Mouse (Mus musculus) ovary, postnatal 14 days (tissue): Measurements from ENCODE around the gene Kpna7.
A peak's percentile ranks its signal among the peaks of the same experiment; 100 is the strongest.
"Not testable (repeated sequence)": the region's sequence is repeated elsewhere in the genome, so short reads cannot be mapped to it uniquely, and the experiment has no call there.

Source experiments
- DNase-seq: peaks from one replicate; pipeline ENCODE4 v3.0.0; 2022; ENCODE audit warnings: low spot score

Gene Kpna7

DNA sequence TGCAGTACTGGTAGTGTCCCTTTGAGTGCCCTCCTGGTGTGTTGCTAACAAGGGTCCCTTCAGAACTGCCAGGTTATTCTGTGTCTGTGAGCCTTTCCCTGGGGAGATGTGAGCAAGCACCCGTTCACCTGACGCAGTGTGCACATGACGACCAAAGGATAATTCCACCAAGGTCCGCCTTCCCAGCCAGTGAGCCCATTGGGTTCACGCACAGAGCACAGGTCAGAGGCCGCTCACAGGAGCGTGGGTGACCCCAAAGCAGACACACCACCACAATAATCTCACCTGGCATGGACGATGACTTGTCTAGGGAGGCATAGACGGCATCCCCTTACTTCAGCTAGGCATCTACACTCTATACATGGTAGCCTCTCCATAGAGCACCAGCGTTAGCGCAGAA lies 17.6 kb upstream of the Kpna7 start:
- DNase-seq: not testable (repeated sequence)

DNA sequence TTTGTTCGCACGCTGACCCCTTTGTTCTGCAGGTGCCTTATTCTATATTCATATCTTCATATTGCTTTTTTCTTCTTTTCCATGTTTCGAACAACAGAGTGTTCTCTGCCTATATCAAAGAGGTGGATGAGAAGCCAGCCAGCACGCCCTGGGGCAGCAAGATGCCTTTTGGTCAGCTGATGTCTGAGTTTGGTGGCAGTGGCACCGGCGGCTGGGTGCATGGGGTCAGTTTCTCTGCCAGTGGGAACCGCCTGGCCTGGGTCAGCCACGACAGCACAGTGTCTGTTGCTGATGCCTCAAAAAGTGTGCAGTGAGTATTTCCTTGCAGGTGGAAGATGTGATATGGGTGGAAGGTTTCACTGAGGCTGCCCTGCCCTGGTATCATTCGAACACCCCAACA lies 17.1 kb upstream of the Kpna7 start:
- no peak for DNase-seq

DNA sequence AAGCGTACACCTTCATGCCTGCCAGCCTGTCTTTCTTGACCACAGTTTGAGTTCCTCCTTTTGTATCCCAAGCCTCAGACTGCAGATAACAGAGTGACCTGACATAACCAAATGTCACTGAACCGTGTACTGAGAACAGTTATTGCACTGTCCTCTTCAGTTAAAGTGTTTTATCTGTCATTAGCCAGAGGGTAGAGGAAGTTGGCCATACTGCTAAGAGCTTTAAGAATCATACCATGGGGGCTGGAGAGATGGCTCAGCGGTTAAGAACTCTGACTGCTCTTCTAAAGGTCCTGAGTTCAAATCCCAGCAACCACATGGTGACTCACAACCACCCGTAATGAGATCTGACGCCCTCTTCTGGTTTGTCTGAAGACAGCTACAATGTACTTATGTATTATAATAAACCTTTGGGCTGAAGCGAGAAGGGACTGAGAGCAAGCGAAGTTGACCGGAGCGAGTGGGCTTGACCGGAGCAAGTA lies 14.6 kb upstream of the Kpna7 start:
- no peak for DNase-seq

DNA sequence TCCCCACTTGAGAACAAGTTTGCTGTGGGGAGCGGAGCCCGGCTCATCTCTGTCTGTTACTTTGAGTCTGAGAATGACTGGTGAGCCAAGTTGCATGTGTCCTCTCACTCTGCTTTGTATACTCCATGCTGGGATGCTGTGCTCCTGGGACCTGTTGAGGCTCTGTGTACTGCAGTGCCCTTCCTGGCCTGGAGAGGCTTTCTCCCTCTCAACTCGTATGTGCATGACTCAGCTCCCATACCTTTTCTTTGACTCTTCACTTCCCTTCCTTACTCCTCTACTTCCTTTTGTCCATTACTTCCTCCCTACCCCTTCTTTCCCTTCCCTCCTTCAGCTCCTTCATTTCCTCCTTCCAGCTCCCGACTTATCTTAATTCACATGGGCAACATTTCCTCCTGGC lies 12.4 kb upstream of the Kpna7 start:
- no peak for DNase-seq

DNA sequence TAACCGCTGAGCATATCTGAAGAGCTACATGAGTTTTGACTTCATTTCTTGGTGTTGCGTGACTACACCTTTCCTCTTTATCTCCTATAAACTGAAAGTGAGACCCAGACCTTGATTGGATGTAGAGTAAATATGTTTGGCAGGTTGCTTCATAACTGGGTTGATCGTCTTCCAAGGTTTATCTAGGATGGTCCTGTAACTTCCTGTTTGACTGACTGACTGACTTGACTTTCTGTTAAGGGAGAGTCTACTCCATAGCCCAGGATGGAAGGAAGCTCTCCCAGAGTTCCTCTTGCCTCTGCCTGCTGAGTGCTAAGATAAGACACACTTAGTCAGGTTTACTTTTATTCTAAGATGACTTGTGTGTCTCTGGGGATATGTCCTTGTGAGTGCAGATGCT lies 6.0 kb upstream of the Kpna7 start:
- DNase-seq: no peak

DNA sequence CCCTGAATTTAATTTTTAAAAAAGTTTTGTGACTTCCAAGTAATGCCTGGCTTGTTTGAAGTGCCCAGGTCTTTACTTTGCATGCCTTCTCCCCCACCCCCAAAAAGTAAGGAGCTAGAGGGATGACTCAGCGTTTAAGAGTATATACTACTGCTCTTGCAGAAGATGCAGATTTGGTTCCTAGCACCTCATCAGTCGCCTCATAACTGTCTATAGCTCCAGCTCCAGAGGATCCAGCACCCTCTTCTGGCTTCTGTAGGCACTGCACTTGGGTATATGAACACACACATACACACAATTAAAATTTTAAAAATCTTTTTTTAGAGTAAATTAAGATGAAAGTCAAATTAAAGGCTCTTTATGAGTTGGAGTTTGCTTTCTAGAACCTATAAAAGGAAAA lies 4.4 kb upstream of the Kpna7 start:
- no peak for DNase-seq

DNA sequence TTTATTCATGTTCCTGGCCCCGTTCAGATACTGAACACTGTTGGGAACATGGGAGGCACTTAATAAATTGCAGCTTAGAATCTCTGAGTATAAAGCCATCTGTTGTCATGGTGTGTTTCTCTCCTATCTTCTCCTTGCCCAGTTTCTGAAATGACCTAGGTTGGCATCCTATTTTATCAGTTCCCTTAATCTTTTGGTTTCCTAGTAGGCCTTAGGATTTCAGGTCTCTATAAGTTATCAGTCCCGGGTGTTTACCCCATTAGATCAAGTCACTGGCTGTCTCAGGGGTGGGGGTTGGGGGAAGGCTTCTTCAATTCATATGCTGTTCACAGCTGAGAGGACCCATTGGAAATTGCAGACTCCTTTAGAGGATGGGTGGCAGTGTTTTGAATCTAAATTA lies 992 bp upstream of the Kpna7 start:
- DNase-seq: no peak

DNA sequence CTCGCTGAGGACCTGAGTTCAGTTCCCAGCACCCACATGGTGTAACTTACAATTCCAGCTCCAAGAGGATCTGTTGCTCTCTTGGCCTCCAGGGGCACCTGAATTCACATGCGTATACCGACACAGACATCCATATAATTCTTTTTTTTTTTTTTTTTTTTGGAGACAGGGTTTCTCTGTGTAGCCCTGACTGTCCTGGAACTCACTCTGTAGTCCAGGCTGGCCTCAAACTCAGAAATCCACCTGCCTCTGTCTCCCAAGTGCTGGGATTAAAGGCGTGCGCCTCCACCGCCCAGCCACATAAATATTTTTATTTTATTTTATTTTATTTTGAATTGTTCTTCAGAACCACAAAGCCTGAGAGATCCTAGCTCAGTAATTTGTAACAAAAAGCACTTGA lies 629 bp downstream of the Kpna7 start:
- not testable (repeated sequence) for DNase-seq

DNA sequence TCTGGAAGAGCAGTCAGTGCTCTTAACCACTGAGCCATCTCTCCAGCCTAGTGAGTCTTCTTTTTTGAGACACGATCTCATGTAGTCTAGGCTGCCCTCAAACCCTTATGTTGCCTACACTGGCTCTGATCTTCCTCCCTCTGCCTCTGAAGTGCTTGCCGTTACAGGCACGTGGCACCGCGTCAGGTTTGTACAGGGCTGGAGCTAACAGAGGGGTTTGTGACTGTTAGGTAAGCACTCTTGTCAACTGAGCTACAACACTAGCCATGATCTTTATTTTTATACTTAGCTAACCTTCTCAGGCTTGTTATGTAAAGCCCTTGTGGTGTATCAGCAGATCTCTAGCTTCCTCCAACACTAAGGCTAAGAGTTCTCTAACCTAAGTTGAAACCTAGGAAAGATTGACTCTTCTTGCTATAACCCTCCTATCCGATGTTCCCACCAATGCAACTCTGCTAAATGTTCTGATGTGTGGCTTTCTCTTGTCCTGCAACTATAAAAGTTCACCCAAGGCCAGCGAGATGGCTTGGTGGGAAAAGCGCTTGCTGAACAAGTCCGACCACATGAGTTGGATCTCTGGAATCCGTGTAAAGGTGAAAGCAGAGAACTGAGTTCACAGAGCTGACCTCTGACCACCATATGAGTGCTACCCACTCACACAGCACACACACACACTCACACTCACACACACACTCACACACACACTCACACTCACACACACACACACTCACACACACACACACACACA lies 1.8 kb downstream of the Kpna7 start:
- no peak for DNase-seq

DNA sequence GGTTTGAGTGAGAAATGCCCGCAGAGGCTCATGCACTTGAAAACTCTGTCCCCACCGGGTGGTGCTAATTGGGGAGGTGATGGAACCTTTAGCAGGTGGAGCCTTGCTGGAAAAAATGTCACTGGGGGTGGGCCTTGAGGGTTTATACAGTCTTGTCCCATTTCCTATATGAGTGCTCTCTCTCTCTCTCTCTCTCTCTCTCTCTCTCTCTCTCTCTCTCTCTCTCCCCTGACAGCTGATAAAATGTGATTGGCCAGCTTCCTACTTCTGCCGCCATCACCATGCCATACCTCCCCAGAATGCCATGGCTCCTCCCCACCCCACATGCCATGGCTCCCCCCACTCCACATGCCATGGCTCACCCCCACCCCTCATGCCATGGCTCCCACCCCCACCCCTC lies 8.7 kb downstream of the Kpna7 start:
- DNase-seq: no peak

DNA sequence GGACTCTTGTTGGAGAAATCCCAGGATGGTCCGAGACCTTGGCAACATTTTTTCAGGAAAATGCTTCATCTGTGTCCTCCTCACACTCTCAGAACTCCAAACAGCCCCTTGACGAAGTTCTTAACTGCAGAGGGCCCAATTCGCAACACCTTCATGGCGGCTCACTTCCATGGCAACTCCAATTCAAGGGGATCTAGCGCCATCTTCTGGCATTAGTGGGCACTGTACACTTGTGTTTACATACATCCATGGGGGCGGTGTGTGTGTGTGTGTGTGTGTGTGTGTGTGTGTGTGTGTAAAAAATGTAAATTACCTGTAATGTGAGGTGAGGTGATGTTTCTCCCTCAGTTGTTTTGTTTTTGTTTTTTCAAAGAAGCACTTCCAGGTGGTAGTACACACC lies 12.5 kb downstream of the Kpna7 start:
- no peak for DNase-seq

DNA sequence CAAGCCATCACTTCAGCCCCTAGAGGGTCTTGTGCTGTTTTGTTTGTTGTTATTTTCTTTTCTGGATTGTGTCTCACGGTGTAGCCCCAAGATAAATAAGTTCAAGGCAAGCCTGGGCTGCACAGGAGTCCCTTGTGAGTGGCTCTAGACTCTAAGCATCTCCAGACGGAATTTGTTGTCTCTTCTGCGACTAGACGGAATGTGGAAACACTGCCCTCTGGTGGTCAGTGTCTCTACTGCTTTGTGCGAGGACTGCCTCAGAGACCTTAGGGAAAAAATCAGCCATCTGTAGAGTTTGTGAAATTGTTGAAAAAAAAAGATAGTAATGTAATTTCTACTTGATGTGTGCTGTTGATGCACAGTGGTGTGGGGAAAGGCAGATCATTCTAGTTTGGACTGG lies 14.1 kb downstream of the Kpna7 start:
- DNase-seq: peak; percentile 52

DNA sequence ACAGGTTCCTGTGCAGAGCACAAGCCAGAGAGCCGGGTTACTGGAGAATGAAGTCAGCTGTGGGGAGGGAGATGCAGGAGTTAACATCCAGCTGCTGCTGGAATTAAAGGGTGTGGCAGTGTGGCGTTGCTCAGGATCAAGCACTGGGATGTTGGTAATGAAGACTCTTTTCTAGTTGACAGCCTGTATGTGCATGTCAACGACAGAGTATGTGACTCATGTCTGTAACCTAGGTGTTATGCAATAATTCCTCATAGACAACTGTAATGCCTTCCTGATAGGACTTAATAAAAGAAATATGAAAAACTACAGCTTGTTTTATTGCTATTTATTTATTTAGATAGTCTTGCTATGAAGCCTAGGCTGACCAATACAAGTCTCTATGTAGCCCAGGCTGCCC lies 15.0 kb downstream of the Kpna7 start:
- DNase-seq: no peak

DNA sequence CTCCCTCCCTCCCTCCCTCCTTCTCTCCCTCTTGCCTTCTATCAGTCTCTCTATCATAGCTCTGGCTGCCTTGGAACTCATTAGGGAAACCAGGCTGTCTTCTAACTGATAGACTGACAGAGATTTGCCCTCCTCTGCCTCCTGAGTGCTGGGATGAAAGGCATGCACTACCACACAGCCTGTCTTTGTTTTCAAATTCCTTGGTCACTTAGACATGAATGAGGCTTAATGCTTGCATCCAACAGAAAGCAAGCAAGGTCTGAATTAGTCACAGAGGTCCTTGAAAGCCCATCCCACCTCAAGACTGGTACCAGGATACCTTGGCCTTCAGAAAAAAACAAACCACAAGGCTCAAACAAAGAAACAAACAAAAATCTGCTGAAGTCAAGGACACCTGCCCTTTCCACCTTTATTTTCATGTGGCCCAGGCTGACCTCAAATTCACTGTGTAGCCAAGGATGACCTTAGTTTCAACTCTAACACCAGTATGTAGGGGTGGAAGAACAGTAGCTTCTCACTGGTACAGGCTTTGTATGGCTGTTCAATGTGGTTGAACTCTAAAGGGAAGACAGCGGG lies 19.0 kb downstream of the Kpna7 start:
- no peak for DNase-seq

DNA sequence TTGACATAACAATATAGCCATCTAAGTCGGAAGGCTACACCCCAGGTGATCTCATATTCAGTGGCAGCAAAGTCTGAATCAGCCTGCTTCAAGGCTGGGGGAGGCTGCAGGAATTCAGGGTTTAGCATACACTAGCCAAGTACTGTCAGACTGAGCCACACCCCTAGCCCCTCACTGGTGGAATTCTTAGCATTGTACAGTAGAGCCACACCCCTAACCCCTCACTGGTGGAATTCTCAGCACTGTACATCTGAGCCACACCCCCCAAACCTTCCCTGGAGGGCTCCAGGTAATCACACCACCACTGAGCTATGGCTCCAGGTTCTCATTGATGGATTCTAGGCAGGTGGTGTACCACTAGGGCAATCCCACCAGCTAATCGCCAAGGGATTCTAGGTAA lies 24.3 kb downstream of the Kpna7 start:
- no peak for DNase-seq

DNA sequence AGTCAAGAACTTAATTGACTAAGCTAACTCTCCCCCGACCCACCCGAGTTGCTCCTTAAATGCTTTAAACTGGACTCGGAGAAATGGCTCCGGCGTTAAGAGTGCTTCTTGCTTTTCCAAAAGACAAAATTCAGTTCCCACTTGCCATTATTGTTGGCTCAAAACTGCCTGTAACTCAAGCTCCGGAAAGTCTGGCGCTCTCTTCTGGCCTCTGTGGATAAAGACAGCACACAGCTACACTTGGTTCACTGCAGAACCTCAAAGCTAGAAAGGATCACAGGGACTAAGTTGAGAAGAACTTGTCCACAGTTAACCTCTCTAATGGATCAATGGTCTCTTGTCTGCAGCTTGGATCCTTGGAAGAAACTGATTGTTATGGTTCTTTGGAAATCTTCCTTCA lies 25.1 kb downstream of the Kpna7 start:
- no peak for DNase-seq

DNA sequence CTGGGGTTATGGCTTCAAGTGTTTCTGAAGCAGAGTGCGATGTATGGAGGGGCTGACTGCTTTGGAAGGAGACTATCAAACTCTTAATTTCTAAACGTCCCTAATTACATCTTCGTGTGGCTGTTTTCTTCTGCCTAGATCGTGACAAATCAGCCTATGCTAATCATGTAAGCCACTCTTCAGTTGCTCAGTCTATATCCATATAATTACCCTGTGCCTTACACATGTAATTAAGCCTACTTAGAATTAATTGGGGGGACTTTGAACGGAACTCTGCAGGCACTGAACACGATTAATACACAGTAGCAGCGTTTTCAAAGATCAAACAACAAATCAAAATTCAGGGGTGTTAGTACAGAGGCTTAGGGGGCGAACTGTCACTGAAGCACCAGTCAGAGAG lies 25.9 kb downstream of the Kpna7 start:
- no peak for DNase-seq

DNA sequence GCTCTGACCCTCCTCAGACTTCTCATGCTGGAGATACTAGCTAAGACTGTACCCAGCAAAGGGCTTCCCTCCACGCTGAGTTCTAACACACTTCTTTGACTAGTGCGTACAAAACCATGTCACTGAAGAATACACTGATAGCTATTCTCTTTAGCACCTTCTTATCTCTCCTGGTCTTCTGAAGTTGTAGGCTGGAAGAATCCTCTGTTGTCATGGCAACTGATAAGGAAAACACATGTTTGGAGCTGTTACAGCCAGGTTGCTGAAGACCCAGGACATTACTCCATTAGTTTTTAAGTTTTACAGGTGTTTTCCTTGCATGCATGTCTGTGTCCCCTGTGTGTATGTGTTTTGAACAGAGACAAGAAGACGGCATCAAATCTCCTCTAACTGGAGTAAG lies 29.6 kb downstream of the Kpna7 start:
- not testable (repeated sequence) for DNase-seq

DNA sequence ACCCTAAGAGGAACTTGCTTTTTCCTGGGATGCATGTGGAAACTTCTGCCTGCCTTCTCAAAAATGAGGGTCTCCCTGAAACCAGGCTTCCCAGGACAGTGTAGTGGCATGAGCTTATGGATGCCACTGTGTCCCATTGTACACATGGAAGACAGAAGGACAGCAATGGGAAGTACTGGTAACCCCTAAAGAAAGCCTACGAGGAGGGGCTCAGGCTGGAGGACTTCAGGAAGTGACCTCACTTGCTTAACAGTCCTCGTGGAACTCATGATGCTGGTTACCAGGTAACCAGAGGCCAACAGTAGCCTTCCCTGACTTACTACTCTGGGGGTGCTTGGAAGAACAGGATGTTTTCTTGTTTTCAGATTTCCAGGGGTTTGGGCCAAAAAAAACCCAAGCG lies 41.1 kb downstream of the Kpna7 start, which contains the start of gene 1700018F24Rik:
1700018F24Rik (plus strand) TSS at position 301 of the 400 bp plus-strand sequence.
- not testable (repeated sequence) for DNase-seq

DNA sequence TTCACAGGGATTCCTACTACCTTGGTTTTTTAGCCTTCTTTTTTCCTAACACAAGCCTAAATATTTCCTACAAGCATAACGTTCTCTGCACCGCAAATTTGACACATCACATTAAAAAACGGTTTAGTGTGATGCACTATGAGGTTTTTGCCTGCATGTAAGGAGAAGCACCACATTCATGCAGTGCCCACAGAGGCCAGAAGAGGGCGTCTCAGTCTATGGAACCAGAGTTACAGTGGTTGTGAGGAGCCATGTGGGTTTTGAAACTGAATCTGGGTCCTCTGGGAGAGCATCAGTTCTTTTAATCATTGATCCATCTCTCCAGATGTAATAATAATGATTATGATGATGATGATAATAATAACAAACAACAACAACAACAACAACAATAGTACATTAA lies 42.2 kb downstream of the Kpna7 start:
- peak; percentile 7 for DNase-seq

DNA sequence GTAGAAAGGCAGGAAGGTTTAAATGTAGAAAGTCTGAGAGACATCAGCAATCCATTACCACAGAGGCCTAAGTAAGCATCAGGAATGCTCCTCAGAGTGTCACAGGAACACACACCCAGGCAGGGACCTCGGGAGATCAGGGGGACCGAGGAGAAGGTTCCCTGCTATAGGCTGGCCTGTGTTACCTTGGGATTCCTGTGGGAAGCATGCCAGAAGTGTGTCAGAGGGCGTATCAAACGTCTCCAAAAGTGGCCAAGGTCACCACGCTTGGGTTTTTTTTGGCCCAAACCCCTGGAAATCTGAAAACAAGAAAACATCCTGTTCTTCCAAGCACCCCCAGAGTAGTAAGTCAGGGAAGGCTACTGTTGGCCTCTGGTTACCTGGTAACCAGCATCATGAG lies 51.4 kb downstream of the Kpna7 start, which contains the start of gene Gm4871:
Gm4871 (minus strand) TSS at position 364 of the 400 bp plus-strand sequence.
- DNase-seq: not testable (repeated sequence)

DNA sequence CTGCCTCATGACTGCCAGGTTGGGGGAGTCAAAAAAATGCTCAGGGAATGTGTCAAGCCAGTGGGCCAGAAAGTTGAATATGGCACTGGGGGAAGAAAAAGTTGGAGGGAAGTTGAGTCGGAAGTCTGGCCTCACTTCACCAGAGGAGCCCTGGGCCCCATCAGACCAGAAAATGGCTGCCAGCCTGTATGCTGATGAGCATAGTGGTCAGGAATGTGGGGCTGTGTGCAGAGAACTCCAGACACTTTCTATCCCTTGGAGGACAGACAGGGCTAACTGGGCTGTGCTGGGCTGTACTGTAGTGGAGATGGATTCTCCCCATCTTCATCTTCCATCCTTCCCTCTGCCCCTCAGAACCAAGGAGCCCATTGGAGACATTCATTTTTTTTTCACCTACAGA lies 53.4 kb downstream of the Kpna7 start:
- DNase-seq: not testable (repeated sequence)

DNA sequence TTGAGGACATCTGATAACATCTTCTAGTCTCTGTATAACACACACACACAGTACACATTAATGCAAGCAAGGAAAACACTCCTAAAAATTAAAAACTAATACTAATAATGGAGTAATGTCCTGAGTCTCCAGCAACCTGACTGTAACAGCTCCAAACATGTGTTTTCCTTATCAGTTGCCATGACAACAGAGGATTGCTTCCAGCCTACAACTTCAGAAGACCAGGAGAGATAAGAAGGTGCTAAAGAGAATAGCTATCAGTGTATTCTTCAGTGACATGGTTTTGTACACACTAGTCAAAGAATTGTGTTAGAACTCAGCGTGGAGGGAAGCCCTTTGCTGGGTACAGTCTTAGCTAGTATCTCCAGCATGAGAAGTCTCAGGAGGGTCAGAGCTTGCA lies 63.1 kb downstream of the Kpna7 start:
- DNase-seq: not testable (repeated sequence)

DNA sequence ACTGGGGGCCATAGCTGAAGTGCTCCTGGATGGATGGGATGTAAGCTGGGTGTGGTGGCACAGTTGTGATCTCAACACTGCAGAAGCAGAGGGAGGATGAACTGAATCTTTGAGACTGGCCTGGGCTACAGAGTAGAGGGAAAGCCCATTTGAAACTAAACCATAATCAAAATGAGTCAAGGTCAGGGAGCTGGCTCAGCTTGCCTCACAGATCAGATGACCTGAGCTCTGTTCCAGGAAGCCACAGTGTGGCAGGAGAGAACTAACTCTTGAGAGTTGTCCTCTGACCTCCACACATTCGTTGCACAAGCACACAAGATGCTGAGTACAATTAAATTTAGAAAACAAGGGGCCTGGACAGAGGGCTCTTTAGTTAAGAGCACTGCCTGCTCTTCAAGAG lies 63.6 kb downstream of the Kpna7 start:
- not testable (repeated sequence) for DNase-seq
